Mouse (Mus musculus) ES-Bruce4 (cell line): ENCODE data around the gene Scimp. TPM values are rescaled to one million over a fixed set of nuclear protein-coding genes. Genes with fewer than 3 reads are reported as not detected.
"Not testable (repeated sequence)": the region's sequence is repeated elsewhere in the genome, so short reads cannot be mapped to it uniquely, and the experiment has no call there.

Experiments
- H3K27ac ChIP-seq: 2 replicates; pipeline ENCODE4 v1.5.1; 2012; ENCODE audit warnings: low read length, inconsistent platforms; ENCODE audit not compliant: insufficient read depth
- H3K27me3 ChIP-seq: 2 replicates; pipeline ENCODE4 v1.6.1; 2012; ENCODE audit warnings: mild to moderate bottlenecking, low read length, inconsistent platforms; ENCODE audit not compliant: control insufficient read depth, poor library complexity, insufficient read depth, severe bottlenecking
- H3K36me3 ChIP-seq: 2 replicates; pipeline ENCODE4 v1.6.1; 2012; ENCODE audit warnings: inconsistent platforms, mild to moderate bottlenecking, low read length, moderate library complexity; ENCODE audit not compliant: control insufficient read depth, poor library complexity, insufficient read depth, severe bottlenecking
- H3K4me1 ChIP-seq: one replicate; pipeline ENCODE4 v1.8.1; 2011; ENCODE audit warnings: low read length; ENCODE audit not compliant: control insufficient read depth, insufficient read depth
- H3K4me3 ChIP-seq: 2 replicates; pipeline ENCODE4 v1.5.1; 2011; ENCODE audit warnings: low read depth, mild to moderate bottlenecking, low read length
- H3K9ac ChIP-seq: 2 replicates; pipeline ENCODE4 v1.6.1; 2012; ENCODE audit warnings: low read depth, mild to moderate bottlenecking, inconsistent platforms; ENCODE audit not compliant: poor library complexity, severe bottlenecking
- H3K9me3 ChIP-seq: replicated peaks from 2 replicates; pipeline ENCODE4 v1.6.1; 2012; ENCODE audit warnings: mild to moderate bottlenecking, low read length, inconsistent platforms; ENCODE audit not compliant: control insufficient read depth, poor library complexity, insufficient read depth, severe bottlenecking
- CTCF ChIP-seq: IDR thresholded peaks from one replicate; pipeline ENCODE4 v1.8.1; 2011; ENCODE audit warnings: low read depth, low read length
- EP300 ChIP-seq: IDR thresholded peaks from 2 replicates; pipeline ENCODE4 v1.6.1; 2011; ENCODE audit warnings: low read depth, low read length; ENCODE audit not compliant: insufficient read depth
- POLR2A ChIP-seq: IDR thresholded peaks from one replicate; pipeline ENCODE4 v1.8.1; 2011; ENCODE audit warnings: low read length; ENCODE audit not compliant: insufficient read depth
- polyA plus RNA-seq: library from polyadenylated mRNA; stranded (reverse); fragments of >200 nt; gene quantifications from 2 replicates; pipeline ENCODE4 v1.2.4, GENCODE M21; 2011; ENCODE audit warnings: low read depth; ENCODE audit not compliant: missing spikeins, insufficient read depth, insufficient read length

Gene Scimp
- polyA plus RNA-seq, 1 experiment = not detected

- Histone ChIP-seq H3K27ac (no peak overlapping the region), H3K27me3 (no peaks in the 10 kb centered on the region), H3K4me1 (no peaks in the 10 kb centered on the region), H3K4me3 (no peak overlapping the region), H3K36me3 (peaks cover 6% of the 10 kb centered on the region; the same call in 1 of the 2 replicates), H3K9ac (no peak overlapping the region), H3K9me3 (no peaks in the 10 kb centered on the region)
- TF ChIP-seq CTCF = no peak
- TF ChIP-seq EP300 = no peak
- TF ChIP-seq POLR2A = no peak
These were observed 41.6 kb downstream of the Scimp start for GRCm38 (mm10) chr11:70770804-70771203.

GRCm38 (mm10) chr11:70765776-70766445 lies 46.5 kb downstream of the Scimp start:
- Histone ChIP-seq H3K27me3 (no peaks in the 10 kb centered on the region), H3K36me3 (0 out of 2 replicates have a peak, but pooled peaks cover 2% of the 10 kb centered on the region), H3K9me3 (no peaks in the 10 kb centered on the region), H3K4me1 (no peaks in the 10 kb centered on the region), H3K4me3 (no peak overlapping the region), H3K9ac (no peak overlapping the region), H3K27ac (no peak overlapping the region)
- TF ChIP-seq EP300 (no peak), POLR2A (no peak), CTCF (no peak)

GRCm38 (mm10) chr11:70763936-70764808 lies 48.2 kb downstream of the Scimp start, which contains the start of gene Zfp3:
Gene Zfp3 (plus strand): TSS chr11:70764209.
- Histone ChIP-seq H3K36me3 (0 out of 2 replicates have a peak, but pooled peaks cover 2% of the 10 kb centered on the region), H3K9ac (peak within 1 kb of the TSS; percentile 80), H3K27ac (peak within 1 kb of the TSS; percentile 6), H3K27me3 (no peaks in the 10 kb centered on the region), H3K4me3 (peak within 1 kb of the TSS; percentile 95), H3K4me1 (no peaks in the 10 kb centered on the region), H3K9me3 (no peaks in the 10 kb centered on the region)
- no peak for TF ChIP-seq POLR2A
- TF ChIP-seq CTCF = no peak
- TF ChIP-seq EP300 = no peak

- Histone ChIP-seq H3K9ac (peak overlapping the region; percentile 80), H3K27ac (peak overlapping the region; percentile 6), H3K9me3 (no peaks in the 10 kb centered on the region), H3K4me3 (peak overlapping the region; percentile 95), H3K36me3 (0 out of 2 replicates have a peak, but pooled peaks cover 2% of the 10 kb centered on the region), H3K4me1 (no peaks in the 10 kb centered on the region), H3K27me3 (no peaks in the 10 kb centered on the region)
- no peak for TF ChIP-seq POLR2A
- TF ChIP-seq EP300 = no peak
- TF ChIP-seq CTCF = no peak
These were observed 48.8 kb downstream of the Scimp start for GRCm38 (mm10) chr11:70763582-70763935.

GRCm38 (mm10) chr11:70762641-70763040 lies 49.7 kb downstream of the Scimp start:
- 0 out of 2 replicates have a peak, but pooled peaks cover 1% of the 10 kb centered on the region for H3K36me3 ChIP-seq
- H3K4me3 ChIP-seq = no peak overlapping the region
- no peaks in the 10 kb centered on the region for H3K9me3 ChIP-seq
- no peaks in the 10 kb centered on the region for H3K27me3 ChIP-seq
- no peaks in the 10 kb centered on the region for H3K4me1 ChIP-seq
- H3K9ac ChIP-seq = no peak overlapping the region
- H3K27ac ChIP-seq = no peak overlapping the region
- TF ChIP-seq POLR2A = no peak
- TF ChIP-seq EP300 = no peak
- TF ChIP-seq CTCF = no peak

- H3K9ac ChIP-seq, H3K9me3 ChIP-seq, H3K4me3 ChIP-seq, H3K27ac ChIP-seq, H3K27me3 ChIP-seq, H3K4me1 ChIP-seq, H3K36me3 ChIP-seq: not testable (repeated sequence)
These were observed 51.9 kb downstream of the Scimp start for GRCm38 (mm10) chr11:70760446-70760845.
